Mouse (Mus musculus): Measurements from ENCODE around the gene Rnf166.

DNA sequence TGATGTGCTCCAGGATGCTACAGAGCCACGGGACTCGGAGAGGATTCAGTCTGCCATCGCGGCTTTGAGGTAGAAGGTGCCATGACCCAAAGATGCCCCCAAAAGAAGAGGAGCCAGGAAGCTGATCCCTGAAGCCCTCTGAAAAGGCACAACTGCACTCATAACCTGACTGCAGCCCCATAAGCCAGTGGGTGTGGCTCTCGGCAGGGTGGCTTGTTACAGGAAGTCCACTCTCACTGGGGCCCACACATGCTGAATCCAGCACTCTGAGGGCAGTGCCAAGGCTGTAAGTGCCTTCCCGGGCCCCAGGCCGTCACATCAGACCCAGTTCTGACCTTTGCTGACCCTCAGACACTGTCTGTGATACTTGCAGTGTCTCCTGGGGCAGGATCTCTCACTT lies 36.5 kb upstream of the Rnf166 start:
- TF ChIP-seq POLR2A (IDR thresholded peaks at IDR 0.05; ENCODE audit: insufficient read length, low read depth) (no peak), MYOD1 (IDR thresholded peaks at IDR 0.05; ENCODE audit: control insufficient read depth in 1 of 3, insufficient read length in 2 of 3, low read depth in 2 of 3) (no peak), E2F4 (IDR thresholded peaks at IDR 0.05; ENCODE audit: insufficient read depth) (no peak), TCF3 (IDR thresholded peaks at IDR 0.05; ENCODE audit: insufficient read length, low read depth) (no peak), CEBPB (IDR thresholded peaks at IDR 0.05; ENCODE audit: insufficient read depth, poor library complexity, severe bottlenecking) (no peak), POLR2AphosphoS2 (IDR thresholded peaks at IDR 0.05; ENCODE audit: insufficient read length, low read depth) (peak; percentile 20), USF1 (IDR thresholded peaks at IDR 0.05; ENCODE audit: low read depth) (no peak), TCF12 (IDR thresholded peaks at IDR 0.05; ENCODE audit: insufficient read depth, poor library complexity, severe bottlenecking) (no peak), REST (IDR thresholded peaks at IDR 0.05; ENCODE audit: insufficient read depth, insufficient read length) (no peak)

Measured in myocyte (in vitro differentiated cells).